Mouse (Mus musculus) kidney, adult 11 months (tissue): ENCODE measurements around the gene Dlg2.
A peak's percentile ranks its signal among the peaks of the same experiment; 100 is the strongest.

Source experiments
- DNase-seq: peaks from one replicate; pipeline ENCODE4 v3.0.0; 2022

Dlg2 gene

GRCm38 (mm10) chr7:92123276-92123675, 1646.8 kb downstream of the Dlg2 start:
- DNase-seq = no peak

DNA sequence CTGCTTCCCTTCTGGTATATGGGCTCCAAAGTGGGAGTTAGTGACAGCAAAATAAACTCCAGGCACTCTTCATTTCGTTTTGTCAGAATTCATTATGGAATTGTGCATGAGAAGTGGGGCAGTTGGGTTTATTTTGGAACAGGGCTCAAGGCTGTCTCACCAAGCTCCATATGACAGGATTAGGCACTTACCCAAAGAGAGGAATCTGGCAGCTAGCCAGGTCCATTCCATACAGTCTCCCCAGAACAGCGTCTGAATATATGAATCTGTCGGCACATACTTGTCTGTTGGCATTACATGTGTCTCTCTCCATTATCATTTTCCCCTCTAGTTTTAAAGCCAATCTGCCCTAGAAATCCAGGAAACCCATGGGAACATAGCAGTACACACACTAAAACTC, 1649.4 kb downstream of the Dlg2 start:
- DNase-seq = no peak

GRCm38 (mm10) chr7:92134301-92134700, 1657.8 kb downstream of the Dlg2 start:
- no peak for DNase-seq

- DNase-seq = no peak
Observed at GRCm38 (mm10) chr7:92135624-92136023, 1659.2 kb downstream of the Dlg2 start.

GRCm38 (mm10) chr7:92140051-92140817, 1663.8 kb downstream of the Dlg2 start:
- no peak for DNase-seq

DNA sequence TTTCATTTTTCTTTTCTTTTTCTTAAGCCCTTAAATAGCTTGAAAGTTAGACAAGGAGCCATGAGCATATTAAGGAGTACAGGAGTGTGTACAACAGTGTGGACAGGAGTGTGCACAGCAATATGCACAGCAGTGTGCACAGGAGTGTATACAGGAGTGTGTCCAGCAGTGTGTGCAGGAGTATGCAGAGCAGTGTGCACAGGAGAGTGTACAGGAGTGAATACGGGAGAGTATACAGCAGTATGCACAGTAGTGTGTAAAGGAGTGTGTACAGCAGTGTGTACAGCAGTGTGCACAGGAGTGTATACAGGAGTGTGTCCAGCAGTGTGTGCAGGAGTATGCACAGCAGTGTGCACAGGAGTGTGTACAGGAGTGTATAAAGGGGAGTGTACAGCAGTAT, 1671.0 kb downstream of the Dlg2 start:
- DNase-seq = no peak

DNA sequence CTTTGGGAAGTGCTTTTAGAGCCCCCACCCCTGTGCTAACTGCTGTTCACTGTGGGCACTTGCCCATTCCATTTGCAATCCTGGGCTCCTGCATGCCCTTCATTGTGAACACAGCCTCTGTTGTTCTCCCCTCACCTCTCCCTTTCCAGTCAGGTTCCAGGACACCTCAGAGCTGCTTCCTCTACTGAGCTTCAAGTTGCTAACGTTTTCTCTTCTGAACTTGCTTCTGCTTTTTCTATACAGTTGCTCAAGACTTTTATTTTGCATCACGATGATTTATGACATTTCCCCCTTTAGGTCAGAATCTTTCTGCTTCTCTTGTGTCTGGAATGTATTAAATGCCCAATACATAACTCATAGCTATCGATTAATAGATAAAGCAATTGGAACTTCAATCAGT, 1674.3 kb downstream of the Dlg2 start:
- DNase-seq = no peak

- DNase-seq = no peak
Observed at GRCm38 (mm10) chr7:92154603-92155002, 1678.1 kb downstream of the Dlg2 start.

- no peak for DNase-seq
Observed at GRCm38 (mm10) chr7:92163150-92163549, 1686.7 kb downstream of the Dlg2 start.

DNA sequence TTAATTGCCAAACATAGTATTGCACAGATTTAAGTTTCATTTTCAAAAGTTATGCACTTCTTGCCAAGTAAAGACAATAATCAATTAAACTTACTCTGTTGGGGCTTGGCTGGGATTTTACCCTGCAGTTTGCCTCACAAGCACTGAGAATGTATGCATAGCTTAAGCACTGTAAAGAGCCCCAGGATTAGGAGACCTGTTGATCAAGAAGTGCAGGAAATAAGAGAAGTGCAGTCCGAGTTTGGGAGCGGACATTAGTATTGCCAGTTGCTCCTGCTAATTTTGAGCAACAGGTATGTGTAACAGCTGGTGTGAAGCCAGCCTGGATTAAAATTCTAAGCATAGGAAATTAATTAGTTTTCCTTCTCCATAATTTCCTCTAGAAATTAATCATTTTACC, 1687.8 kb downstream of the Dlg2 start:
- DNase-seq = no peak

DNA sequence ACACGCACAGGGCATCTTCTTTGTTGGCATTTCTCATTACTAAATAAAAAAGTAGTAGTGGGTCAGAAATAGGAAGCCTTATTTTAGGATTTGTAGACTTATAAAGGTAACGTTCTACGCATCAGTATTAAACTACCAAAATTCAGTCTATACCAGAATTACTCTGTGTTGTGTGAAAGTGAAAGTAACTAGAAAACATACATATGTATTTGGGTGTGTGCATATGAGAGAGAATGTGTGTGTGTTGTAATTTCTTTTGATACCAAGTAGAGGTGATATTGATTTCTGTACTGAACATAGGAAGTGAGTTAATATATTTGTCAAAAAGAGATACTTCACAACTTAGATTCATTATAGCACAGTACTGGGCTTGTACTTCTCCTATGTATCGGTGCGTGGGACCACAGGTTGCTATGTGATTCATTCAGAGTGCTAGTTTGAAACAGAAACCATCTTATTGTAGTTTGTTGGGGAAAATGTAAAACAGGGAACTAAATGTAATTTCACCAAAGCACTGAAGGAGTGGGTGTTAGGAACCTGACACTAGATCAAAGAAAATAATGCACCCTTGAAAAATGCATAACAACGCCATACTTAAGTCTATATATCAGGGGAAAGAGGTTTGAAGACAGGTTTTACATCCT, 1688.5 kb downstream of the Dlg2 start:
- no peak for DNase-seq

- DNase-seq = no peak
Observed at GRCm38 (mm10) chr7:92180029-92180428, 1703.6 kb downstream of the Dlg2 start.

- peak; percentile 5 for DNase-seq
Observed at GRCm38 (mm10) chr7:92180591-92181587, 1704.4 kb downstream of the Dlg2 start.

DNA sequence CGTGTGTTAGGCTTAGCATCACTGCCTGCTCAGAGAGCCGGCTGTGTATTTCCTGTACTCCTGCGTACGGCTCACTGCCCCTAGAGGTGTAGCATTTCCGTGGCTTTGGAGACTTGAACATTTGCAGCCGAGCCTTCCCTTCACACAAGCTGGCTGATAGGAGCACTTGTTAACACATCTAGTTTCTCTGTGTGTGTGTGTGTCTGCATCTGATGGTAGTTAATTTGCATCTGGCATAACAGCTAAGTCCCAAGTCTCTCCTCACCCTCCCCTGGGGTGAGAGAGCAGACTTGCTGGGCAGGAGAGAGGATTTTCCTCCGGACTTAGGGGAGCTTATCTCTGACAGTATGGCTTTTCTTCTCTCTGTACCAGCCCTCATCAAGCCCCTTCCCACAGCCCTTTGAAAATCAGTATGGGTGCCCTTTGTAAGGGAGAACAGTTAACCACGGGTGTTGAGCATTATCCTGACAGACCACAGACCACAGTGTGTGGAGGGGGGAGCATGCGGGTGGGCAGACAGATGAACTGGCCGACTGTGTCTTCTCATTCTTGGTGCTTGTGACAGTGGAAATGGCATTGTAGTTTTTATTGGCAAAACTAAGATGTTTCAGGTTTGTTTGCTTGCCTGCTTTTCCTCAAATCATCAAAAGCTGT, 1705.6 kb downstream of the Dlg2 start:
- DNase-seq = no peak

DNA sequence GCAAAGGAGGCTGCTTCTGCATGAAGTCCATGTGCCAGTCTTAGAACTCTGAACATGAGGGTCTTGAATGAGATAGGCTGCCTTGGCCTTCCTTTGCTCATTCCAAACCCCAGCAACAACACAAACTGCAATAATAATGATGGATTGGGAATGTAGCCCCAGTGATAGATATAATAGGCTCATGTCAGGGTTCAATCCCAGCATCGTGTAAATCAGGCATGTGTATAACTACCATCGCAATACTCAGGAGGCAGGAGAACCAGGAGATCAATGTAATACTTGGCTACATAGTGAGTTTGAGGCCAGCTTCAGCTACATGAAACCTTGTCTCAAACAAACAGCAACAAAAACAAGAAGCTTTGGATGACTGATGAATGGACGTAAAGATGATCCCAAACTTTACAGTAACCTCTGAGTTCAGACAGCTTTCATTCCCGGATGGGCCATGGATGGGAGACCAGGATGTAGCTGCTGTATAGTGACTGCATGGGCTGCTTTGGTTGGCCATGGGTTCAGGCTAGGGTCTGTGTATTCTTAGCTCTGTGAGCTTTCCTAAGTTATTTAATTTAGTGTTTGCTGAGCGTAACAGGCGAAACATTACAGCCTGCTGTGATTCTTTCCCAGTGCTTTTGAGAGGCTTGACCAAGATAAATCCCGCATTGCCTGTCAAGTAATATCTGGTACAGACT, 1708.0 kb downstream of the Dlg2 start:
- DNase-seq = no peak

- no peak for DNase-seq
Observed at GRCm38 (mm10) chr7:92186341-92186740, 1709.9 kb downstream of the Dlg2 start.

DNA sequence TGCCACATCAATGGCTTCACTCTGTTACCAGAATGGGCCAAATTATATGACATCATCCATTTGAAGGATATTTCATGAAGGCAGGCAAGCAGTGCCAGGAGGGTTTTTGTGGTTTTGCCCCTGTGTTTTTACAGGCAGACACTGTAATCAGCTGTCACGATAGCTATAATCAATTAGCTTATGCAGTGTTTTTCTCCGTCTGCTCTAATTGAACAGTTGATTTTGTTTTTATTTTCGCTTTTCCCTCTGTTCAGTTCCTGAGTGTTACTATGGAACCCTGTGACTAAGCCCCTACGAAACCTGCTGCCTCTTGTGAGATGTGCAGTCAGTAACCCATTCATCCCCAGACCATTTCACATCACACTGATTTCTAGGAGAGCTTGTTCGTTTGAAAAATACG, 1712.7 kb downstream of the Dlg2 start:
- no peak for DNase-seq

GRCm38 (mm10) chr7:92196004-92196403, 1719.5 kb downstream of the Dlg2 start:
- DNase-seq = no peak

DNA sequence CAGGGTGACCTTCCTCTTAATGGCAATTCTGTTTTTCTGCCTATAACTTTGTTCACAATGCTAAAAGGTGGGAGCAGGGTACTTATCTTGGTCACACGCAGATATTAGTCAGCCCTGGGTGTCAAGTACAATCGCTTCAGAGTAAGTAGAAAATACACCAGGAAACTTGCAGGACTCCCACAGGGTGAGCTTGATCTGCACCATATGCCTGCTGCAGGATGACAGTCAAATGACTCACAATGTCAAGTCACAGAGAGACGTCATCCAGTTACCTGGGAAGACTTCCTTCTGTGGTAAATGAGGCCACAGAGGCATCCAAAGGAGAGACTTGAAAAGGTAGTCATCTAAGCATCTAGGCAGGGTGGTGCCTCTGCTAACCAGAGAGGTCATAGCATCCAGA, 1721.1 kb downstream of the Dlg2 start:
- DNase-seq = no peak

DNA sequence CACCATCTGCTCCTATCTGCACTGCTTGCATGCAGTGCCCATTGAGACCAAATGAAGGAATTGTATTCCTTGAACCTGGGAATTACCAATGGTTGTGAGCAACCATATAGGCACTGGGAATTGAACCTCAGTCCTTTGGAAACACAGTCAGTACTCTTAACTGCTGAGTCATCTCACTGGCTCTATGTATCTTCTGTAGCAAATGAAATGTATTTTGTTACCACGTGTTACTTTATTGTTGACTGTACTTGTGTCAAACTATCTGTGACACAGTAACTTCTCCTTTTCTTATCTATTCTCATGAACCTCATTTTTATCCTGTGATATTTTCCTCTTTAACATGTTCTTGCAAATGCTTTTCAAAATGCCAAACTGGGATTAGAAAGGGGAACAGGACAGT, 1722.7 kb downstream of the Dlg2 start:
- DNase-seq = no peak

GRCm38 (mm10) chr7:92210701-92211100, 1734.2 kb downstream of the Dlg2 start:
- no peak for DNase-seq

- no peak for DNase-seq
Observed at GRCm38 (mm10) chr7:92213751-92214150, 1737.3 kb downstream of the Dlg2 start.
